Mouse (Mus musculus) kidney, postnatal 36 days (tissue): ENCODE data around the gene Wdtc1.

Experiments
- DNase-seq, 2 experiments: peaks; one replicate each; pipeline ENCODE4 v3.0.0; 2021 to 2022; ENCODE audit warnings: mixed read lengths in 2 of 2

Gene Wdtc1

DNA sequence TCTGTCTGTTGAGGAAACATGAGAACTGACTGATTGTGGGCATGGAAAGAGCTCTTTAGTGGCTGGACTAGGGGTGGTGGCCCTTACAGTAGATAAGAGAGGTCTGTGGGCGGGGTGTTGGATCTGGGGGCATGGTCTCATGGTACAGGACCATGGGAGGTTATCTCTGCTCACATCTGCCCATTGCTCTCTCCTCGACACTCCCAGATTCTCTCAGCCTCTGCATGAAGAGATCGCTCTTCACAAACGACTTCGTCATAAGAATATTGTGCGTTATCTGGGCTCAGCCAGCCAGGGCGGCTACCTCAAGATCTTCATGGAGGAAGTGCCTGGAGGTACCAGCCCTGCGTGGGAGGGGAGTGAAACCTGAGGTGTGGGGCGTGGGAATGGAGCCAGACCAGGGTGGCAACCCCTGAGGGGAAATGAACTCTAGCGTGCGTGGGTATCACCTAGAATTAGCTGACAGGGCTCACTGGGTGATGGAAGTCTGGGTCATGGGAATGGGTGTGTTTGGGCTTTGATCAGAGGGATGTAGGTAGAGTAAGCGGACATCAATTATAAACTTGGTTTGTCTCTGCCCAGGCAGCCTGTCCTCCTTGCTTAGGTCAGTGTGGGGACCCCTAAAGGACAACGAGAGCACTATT, 105.4 kb downstream of the Wdtc1 start:
- no peak for DNase-seq

DNA sequence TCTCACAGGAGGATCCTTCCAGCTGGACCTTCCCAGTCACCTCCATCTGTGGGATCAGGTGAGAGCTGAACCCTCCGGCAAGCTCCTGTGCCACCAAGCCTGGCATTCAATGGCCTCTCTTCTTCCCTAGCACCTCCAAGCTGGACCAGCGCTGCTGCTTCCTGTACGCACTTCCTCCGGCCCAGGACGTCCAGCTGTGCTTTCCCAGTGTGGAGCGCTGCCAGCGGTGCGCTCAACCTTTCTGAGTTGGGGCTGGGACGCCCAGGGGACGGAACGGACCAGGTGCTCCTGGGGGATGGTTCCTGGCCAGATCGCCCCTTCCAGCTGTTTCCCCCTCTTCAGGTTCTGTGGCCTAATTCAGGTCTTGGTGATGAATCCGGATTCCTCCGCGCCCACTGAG, 106.2 kb downstream of the Wdtc1 start:
- DNase-seq = peak; percentile 66 to 71

DNA sequence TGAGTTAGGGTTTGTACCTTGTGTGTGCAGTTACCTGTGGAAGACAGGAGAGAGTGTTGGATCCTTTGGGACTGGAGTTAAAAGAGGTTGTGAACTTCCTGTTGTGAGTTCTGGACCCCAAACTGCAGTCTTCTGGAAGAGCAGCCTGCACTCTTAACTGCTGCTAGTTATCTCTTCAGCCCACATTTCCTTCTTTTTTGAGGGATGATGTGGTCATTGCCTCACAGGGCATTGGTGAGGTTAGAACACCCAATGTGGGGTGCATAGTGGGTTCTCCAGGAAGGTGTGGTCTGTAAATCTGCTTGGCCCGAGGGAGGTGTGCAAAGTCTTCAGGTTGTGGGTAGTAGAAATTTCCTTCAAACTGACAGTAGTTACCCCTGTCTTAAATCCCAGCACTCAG, 109.0 kb downstream of the Wdtc1 start:
- no peak for DNase-seq

DNA sequence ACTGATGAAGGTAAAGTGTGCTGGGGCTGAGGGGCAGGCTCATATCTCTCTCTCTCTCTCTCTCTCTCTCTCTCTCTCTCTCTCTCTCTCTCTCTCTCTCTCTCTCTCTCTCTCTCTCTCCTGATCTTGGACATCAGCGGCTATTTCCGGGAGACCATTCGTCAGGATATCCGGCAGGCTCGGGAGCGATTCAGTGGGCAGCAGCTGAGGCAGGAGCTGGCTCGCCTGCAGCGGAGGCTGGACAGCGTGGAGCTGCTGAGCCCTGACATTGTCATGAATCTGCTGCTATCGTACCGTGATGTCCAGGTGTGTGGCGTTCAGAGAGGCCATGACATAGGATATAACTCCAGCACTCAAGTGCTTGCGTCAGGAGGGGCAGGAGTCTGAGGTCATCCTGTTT, 109.7 kb downstream of the Wdtc1 start:
- peak; percentile 41 to 43 for DNase-seq

DNA sequence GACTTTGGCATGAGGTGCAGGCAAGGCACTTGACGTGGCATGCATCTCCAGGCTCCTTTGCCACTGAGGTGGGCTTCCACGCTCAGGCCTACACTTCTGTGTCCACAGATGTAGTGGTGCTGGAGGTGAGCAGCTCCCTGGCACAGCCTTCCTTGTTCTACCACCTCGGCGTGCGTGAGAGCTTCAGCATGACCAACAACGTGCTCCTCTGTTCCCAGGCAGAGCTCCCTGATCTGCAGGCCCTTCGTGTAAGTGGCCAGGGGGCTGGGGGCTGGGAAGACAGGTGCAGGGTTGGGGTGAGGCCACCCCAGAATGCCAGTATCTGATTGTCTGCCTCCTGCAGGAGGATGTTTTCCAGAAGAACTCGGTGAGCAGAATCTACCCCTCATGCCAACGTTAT, 110.6 kb downstream of the Wdtc1 start:
- no peak for DNase-seq
